Mouse (Mus musculus): ENCODE results near the gene Fhad1.

Fhad1 gene

DNA sequence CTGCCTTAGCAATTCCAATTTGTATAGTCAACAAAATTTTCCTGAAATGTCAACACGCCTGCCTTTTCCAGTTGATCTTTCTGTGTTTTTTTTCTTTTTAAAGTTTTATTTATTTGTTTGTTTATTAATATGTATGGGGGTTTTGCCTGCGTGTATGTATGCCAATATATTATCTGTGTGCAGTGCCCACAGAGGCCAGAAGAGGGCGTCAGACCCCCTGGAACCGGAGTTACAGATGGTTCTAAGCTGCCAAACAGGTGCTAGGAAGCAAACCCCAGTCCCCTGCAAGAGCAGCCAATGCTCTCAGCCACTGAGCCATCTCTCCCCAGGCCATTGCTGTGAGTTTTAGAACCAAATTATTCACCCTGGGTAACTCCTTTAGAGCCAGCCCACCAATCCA, 76.3 kb downstream of the Fhad1 start:
- in situ Hi-C loops (cut with MboI, MseI): no loop called here

- in situ Hi-C loops (cut with MboI, MseI): no loop called here
These were observed 81.9 kb downstream of the Fhad1 start for GRCm38 (mm10) chr4:141932785-141933574.

DNA sequence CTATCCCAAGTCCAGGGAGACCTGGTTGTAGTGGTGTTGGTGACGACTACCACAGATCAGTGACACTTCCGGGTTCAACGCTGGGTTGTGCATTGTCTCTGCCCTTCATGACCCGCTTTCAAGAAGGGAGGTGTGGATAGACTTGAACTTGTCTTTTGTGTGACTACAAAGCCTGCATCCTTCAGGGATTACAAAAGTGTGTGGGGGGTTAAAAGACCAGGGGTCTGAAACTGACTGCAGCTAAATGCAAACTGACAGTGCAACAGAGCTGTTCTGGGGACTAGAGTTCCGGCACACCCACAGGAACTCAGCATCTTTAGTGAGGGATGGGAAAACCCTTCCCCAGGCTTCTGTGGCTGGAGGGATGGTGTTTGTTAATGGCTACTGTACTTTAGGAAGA, 83.4 kb downstream of the Fhad1 start:
- in situ Hi-C loops (cut with MboI, MseI): no loop called here

- in situ Hi-C loops (cut with MboI, MseI): no loop called here
These were observed 84.9 kb downstream of the Fhad1 start for GRCm38 (mm10) chr4:141930001-141930400.

DNA sequence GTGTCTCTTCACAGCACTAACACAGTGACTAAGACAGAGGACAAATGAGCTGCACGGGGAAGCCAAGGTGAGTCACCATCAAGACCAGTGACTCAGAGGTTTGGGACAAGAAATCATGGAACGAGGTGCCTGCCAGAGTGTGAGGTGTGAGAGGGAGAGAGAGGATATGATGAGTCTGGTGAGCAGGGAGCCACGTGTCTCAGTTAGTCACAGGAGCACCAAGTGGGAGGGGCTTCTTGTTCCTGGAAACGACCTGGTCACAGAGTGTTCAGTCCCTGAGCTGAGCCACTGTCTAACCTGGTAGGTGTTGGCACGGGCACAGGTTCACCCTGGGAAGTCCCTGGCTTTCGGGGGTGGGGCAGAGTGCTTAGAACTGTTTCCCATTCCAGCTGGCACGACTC, 86.0 kb downstream of the Fhad1 start:
- in situ Hi-C loops (cut with MboI, MseI): no loop called here

DNA sequence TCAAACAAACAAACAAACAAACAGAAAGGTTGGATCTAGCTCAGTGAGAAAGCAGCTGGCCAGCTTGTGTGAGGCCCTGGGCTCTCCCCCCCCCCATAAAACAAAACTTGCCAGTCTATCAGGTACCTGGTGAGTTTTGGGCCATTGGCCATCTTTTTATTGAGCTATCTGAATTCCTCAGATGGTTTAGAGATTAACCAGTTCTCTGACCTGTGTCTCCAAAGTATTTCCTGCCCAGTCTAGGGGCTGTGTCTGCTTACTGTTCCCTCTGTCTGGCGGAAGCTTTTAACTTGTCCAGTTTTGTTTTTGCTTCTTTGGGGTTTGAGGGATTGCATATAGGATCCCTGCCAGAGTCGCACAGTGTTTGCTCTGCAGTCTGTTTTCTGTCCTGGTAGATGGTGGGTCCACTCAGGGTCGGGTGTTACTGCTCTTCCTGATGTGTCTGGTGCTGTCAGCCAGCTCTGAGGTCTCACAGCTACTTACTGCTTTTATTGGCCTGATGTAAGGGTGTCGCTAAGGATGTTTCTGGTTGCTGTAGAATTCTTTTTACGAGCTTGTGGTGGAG, 89.0 kb downstream of the Fhad1 start:
- in situ Hi-C loops (cut with MboI, MseI): no loop called here

GRCm38 (mm10) chr4:141923961-141924360, 90.9 kb downstream of the Fhad1 start:
- in situ Hi-C loops (cut with MboI, MseI): no loop called here

DNA sequence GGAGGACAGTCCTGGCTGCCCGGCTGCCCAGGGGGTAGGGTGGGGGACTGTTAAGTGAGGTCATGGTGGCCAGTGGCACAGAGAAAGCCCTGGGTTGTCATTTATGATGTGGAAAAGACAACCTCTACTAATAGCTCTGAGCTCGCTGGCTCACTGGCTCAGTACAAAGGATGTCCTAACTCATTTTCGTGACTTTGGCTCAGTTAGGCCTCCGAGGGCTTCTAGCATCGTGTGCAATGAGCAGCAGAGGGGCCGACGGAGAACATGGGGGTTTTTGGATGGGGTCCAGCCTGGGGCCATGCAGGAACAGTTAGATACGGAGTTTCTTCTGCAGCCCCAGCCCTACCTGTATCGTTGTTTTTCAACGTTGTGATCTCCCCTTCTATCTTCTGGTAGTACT, 94.5 kb downstream of the Fhad1 start:
- in situ Hi-C loops (cut with MboI, MseI): no loop called here

GRCm38 (mm10) chr4:141917735-141918419, 97.0 kb downstream of the Fhad1 start:
- in situ Hi-C loops (cut with MboI, MseI): no loop called here

- in situ Hi-C loops (cut with MboI, MseI): no loop called here
These were observed 100.8 kb downstream of the Fhad1 start for GRCm38 (mm10) chr4:141914040-141914439.

GRCm38 (mm10) chr4:141913201-141913993, 101.5 kb downstream of the Fhad1 start:
- in situ Hi-C loops (cut with MboI, MseI): no loop called here

- in situ Hi-C loops (cut with MboI, MseI): no loop called here
These were observed 110.2 kb downstream of the Fhad1 start for GRCm38 (mm10) chr4:141904710-141905109.

DNA sequence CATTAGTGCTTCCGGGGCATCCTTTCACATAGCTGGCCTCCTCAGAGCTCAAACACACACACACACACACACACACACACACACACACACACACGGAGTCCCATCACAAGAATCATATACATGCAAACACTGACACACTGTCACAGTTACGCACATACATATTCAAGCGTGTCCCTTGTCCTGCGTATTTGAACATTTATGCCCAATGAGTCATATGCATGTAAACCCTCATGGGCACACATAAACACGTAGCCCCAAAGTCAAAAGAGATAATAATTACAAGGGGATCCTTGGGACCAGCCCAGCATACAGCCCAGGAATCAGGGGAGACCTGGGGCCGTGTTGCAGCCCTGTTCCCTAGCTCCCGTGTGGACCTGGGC, 112.4 kb downstream of the Fhad1 start:
- in situ Hi-C loops (cut with MboI, MseI): no loop called here

DNA sequence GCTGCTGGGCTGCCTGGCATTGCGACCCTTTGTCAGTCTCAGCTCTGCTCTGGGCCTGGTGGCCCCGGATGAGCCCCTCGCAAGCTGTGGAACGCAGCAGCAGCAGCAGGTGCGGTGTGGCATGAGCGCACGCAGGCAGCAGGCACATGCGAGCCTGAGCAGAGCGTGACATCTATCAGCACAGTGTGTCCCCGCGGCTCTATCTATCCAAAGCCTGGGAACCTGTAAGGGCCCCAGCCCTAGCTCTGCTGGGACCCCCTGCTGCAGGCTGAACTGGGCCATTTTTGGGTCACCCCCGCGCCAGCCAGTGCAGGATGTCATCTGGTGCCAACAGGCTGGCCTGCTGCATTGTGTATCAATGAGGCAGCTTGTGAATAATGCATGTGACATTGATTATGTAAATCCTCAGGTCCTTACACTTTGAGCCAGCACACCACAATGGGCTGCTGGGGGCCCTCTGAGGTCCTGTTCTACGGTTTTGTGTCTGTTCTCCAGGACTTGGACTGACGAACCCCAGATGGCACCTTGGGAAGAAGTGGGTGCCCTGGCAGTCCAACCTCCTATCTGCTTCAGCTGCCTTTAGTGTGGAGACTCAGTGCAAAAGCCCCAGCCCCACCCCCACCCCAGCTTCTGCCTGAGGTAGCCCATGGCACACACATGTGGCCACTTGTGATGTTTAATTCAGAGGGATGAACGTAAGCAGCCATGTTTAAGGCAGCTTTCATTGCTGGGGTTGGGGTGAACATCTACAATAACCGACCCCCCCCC, 113.0 kb downstream of the Fhad1 start:
- in situ Hi-C loops (cut with MboI, MseI): no loop called here

- in situ Hi-C loops (cut with MboI, MseI): no loop called here
These were observed 114.5 kb downstream of the Fhad1 start for GRCm38 (mm10) chr4:141900421-141900820.

DNA sequence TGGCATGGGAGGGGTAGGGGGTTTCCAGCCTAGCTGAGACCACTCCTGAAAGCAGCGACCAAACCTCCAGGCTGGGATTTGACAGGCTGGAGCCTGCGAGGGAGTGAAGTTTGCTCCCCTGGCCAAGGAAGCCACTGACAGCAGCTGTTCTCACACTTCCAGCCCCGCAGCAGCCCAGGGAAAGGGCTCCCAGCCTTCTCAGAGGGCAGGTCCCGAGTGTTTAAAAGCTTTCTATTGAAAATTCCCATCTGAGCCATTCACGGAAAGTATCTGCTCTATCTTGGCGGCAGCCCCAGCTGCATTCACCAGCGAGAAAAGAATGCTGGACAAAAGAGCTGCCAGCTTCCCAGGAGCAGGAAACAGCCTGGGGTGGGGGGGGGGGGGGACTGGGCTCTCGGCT, 114.9 kb downstream of the Fhad1 start:
- in situ Hi-C loops (cut with MboI, MseI): loop anchor here (25.0 kb wide), 1 partner anchor 1263 kb away; no protein-coding TSS in a partner anchor

GRCm38 (mm10) chr4:141898905-141899304, 116.0 kb downstream of the Fhad1 start:
- in situ Hi-C loops (cut with MboI, MseI): loop anchor here (25.0 kb wide), 1 partner anchor 1262 kb away; no protein-coding TSS in a partner anchor

DNA sequence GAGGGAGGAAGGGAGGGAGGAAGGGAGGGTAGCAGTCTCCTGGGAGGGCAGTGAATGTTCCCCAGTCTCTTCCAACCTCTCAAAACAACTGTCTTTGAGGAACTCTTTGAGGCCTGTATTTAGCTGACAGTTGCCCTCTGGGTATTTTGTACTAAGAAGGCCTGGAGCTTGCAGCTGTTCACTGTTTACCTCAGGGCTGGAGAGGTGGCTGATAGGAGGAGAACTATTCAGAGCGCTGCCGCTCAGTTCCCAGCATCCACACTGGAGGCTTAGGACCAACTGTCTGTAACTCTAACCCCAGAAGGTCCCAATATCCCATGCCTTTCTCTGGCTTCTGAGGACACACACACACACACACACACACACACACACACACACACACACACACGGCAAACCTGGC, 117.0 kb downstream of the Fhad1 start:
- in situ Hi-C loops (cut with MboI, MseI): loop anchor here (25.0 kb wide), 1 partner anchor 1261 kb away; no protein-coding TSS in a partner anchor

DNA sequence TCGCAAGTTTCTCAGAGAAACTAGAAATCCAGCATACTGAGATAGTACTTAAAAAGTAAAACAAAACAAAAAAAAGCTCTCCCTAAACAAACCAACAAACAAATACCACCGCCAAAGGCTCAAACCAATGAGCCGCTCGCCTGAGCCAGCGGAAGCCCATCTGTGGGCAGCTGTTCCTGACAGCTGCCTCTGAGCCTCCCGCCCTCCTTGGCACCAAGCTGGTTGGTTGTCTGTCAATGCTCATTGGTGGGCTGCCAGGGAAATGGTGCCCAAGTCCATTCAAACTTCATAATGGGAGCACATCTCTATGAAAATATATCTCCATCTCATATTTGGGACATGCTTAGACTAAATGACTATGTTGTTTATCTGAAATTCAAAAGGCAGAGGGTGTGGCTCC, 117.7 kb downstream of the Fhad1 start:
- in situ Hi-C loops (cut with MboI, MseI): loop anchor here (25.0 kb wide), 1 partner anchor 1260 kb away; no protein-coding TSS in a partner anchor

DNA sequence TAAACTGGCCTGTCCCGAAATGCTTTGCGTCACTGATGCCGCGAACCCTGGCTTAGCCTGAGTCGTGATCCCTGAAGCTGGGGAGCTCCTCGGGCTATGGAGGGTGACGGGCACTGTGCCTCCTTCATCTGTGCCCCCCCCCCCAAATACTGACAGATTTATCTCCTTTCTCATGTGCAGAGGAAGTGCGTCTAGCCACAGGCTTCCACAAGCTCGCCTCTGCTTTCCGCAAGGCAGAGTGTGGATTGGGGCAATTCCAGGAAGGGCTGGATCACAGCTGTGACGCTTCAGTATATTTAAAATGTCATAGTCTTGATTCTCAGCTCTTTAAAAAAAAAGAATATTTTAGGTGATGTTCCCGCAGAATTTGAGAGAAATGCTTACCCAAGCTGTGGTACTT, 119.1 kb downstream of the Fhad1 start:
- in situ Hi-C loops (cut with MboI, MseI): loop anchor here (25.0 kb wide), 1 partner anchor 1258 kb away; no protein-coding TSS in a partner anchor

All from T-helper 2 cell (primary cell).